Mouse (Mus musculus) lung, postnatal 4 days (tissue): ENCODE measurements around the gene Slc26a8.
A peak's percentile ranks its signal among the peaks of the same experiment; 100 is the strongest.

ENCODE experiments used
- DNase-seq, 2 experiments: peaks; one replicate each; pipeline ENCODE4 v3.0.0; 2021

The Slc26a8 gene

GRCm38 (mm10) chr17:28698672-28699071, 8.6 kb upstream of the Slc26a8 start:
- no peak for DNase-seq

- DNase-seq = peak in 1 of 2 experiments; percentile 22
Observed at GRCm38 (mm10) chr17:28698245-28698644, 8.2 kb upstream of the Slc26a8 start.

GRCm38 (mm10) chr17:28697290-28698195, 7.5 kb upstream of the Slc26a8 start:
- peak in 1 of 2 experiments; percentile 37 for DNase-seq

GRCm38 (mm10) chr17:28696641-28697040, 6.6 kb upstream of the Slc26a8 start:
- DNase-seq = no peak

- no peak for DNase-seq
Observed at GRCm38 (mm10) chr17:28694832-28695231, 4.8 kb upstream of the Slc26a8 start.

- DNase-seq = no peak
Observed at GRCm38 (mm10) chr17:28694078-28694477, 4.0 kb upstream of the Slc26a8 start.

- no peak for DNase-seq
Observed at GRCm38 (mm10) chr17:28693086-28693485, 3.1 kb upstream of the Slc26a8 start.

- peak; percentile 62 to 67 for DNase-seq
Observed at GRCm38 (mm10) chr17:28692341-28692710, 2.3 kb upstream of the Slc26a8 start.

GRCm38 (mm10) chr17:28691687-28692340, 1.8 kb upstream of the Slc26a8 start:
- peak; percentile 73 to 76 for DNase-seq

GRCm38 (mm10) chr17:28690776-28691686, 998 bp upstream of the Slc26a8 start, which contains the start of gene Mapk14:
Gene Mapk14, plus strand, starts transcription at chr17:28691329.
- DNase-seq = peak; percentile 100

- DNase-seq = no peak
Observed at GRCm38 (mm10) chr17:28687354-28687753, 2.7 kb downstream of the Slc26a8 start.

GRCm38 (mm10) chr17:28684631-28685030, 5.4 kb downstream of the Slc26a8 start:
- DNase-seq = no peak

- no peak for DNase-seq
Observed at GRCm38 (mm10) chr17:28683601-28684000, 6.4 kb downstream of the Slc26a8 start.

- DNase-seq = peak; percentile 35 to 53
Observed at GRCm38 (mm10) chr17:28682311-28683084, 7.5 kb downstream of the Slc26a8 start.

- DNase-seq = no peak
Observed at GRCm38 (mm10) chr17:28659564-28659963, 30.5 kb downstream of the Slc26a8 start.

GRCm38 (mm10) chr17:28657936-28658335, 32.1 kb downstream of the Slc26a8 start:
- DNase-seq = no peak

- DNase-seq = no peak
Observed at GRCm38 (mm10) chr17:28650268-28650667, 39.8 kb downstream of the Slc26a8 start.

GRCm38 (mm10) chr17:28648607-28649370, 41.2 kb downstream of the Slc26a8 start:
- DNase-seq = peak in 1 of 2 experiments; percentile 47

GRCm38 (mm10) chr17:28646221-28646620, 43.8 kb downstream of the Slc26a8 start:
- DNase-seq = no peak

GRCm38 (mm10) chr17:28644112-28644511, 45.9 kb downstream of the Slc26a8 start:
- no peak for DNase-seq

- DNase-seq = no peak
Observed at GRCm38 (mm10) chr17:28643697-28644096, 46.3 kb downstream of the Slc26a8 start.
